Mouse (Mus musculus) heart, postnatal 0 days (tissue): ENCODE measurements around the gene Susd4.

Experiments used
- CTCF ChIP-seq: IDR thresholded peaks from 2 replicates; pipeline ENCODE4 v1.5.1; 2016; ENCODE audit warnings: antibody characterized with exemption, control low read depth, low read depth
- EP300 ChIP-seq: IDR thresholded peaks from 2 replicates; pipeline ENCODE4 v1.6.1; 2016; ENCODE audit warnings: antibody characterized with exemption, low read depth

DNA sequence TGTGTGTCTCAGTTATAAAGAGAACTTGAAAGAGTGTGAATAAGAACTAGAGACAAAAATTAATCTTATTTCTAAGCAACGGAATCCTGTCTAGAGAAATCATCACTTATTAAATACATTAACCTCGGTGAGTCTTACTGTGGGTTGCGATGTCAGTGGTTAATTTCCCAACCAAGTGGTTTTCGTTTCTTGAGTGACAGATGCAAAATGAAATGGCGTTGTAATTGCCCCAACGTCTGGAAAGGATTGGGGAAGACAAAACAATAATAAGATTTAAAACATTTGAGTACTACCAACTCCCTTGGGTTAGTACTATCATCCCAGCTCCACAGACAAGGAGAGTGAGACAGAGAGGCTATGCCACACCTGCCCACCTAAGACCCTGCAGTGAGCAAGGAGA, 181.9 kb downstream of the Susd4 start:
- TF ChIP-seq CTCF (no peak), EP300 (no peak)
